Mouse (Mus musculus) heart, adult 2 months (tissue): ENCODE measurements at regions not wholly inside any gene's neighbourhood (a gene's known extent, or its start where the extent isn't known, plus 50 kb on each side); places are given as distances from the start of the nearest gene placed in this dataset.

Source experiments
- CTCF ChIP-seq: fragments of 200-600 bp; IDR thresholded peaks from 2 replicates; pipeline ENCODE4 v1.8.1; 2022; ENCODE audit warnings: antibody characterized with exemption, mild to moderate bottlenecking, moderate library complexity
- EP300 ChIP-seq: fragments of 200-500 bp; IDR thresholded peaks from 2 replicates; pipeline ENCODE4 v1.6.1; 2011; ENCODE audit warnings: low read depth, low read length, control low read depth; ENCODE audit not compliant: insufficient read depth
- POLR2A ChIP-seq: fragments of 200-500 bp; IDR thresholded peaks from 2 replicates; pipeline ENCODE4 v1.6.1; 2011; ENCODE audit warnings: mild to moderate bottlenecking, low read depth, low read length, control low read depth; ENCODE audit not compliant: insufficient read depth

DNA sequence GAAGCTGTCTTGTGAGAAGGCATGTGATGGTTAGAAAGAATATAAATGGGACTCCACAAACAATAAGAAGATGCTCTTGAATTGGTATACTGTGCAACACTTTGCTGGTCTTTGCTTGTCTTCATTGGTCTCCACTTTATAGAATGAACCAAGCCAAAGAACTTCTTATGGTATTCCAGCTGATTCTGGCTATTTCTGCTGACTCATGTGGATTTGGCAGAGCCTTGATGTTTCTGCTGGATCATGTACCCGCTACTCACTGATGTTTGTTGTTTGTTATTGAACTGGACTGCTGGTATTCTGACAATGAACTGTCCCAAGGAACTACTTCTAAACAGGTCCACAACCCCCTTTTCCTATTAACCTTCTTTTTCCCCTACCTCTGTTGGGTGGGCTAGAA lies 234.5 kb upstream of the Prep start:
- TF ChIP-seq POLR2A (no peak), CTCF (no peak), EP300 (no peak)
